Mouse (Mus musculus): ENCODE measurements around the gene Ccdc149.

Ccdc149 gene

DNA sequence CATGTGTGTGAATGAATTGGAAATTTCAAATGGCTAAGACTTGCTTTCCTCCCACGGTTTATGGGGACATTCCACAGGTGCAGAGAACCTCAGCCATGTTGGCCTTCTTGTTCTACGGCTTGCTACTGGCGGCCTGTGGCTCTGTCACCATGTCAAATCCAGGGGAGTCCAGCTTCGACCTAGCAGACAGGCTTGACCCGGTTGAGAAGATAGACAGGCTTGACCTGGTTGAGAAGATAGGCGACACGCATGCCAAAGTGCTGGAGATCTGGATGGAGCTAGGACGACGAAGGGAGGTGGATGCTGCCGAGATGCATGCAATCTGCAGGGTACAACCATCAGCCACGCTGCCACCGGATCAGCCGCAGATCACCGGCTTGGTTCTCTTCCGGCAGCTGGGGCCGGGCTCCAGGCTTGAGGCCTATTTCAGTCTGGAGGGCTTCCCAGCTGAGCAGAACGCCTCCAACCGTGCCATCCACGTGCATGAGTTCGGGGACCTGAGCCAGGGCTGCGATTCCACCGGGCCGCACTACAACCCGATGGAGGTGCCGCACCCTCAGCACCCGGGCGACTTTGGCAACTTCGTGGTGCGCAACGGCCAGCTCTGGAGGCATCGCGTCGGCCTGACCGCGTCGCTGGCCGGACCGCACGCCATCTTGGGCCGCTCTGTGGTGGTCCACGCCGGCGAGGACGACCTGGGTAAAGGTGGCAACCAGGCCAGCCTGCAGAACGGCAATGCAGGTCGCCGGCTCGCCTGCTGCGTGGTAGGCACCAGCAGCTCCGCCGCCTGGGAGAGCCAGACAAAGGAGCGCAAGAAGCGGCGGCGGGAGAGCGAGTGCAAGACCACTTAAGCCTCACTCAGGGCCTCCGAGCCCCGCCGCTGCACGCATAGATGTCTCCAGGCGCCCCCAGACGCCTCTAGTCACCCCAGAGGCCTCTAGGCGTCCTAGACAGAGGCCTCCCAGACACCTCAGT, 103.2 kb downstream of the Ccdc149 start:
- DNase-seq: no peak

DNA sequence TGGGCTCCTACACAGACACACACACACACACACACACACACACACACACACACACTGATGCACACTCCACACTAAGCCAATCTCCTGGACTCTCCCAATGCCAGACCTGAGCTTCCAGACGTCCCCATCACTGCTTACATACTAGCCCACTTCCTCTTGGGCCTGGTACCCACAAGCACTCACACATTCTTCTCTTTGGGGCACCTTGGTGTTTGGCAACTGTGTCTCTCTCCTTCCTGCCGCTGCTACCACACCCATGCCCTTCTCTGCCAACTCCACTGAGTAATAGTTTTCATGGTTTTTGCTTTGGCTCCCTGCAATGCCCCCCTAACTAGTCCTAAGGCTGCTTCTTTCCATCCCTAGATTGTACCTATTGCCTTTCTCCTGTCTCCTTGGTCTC, 104.7 kb downstream of the Ccdc149 start:
- no peak for DNase-seq

DNA sequence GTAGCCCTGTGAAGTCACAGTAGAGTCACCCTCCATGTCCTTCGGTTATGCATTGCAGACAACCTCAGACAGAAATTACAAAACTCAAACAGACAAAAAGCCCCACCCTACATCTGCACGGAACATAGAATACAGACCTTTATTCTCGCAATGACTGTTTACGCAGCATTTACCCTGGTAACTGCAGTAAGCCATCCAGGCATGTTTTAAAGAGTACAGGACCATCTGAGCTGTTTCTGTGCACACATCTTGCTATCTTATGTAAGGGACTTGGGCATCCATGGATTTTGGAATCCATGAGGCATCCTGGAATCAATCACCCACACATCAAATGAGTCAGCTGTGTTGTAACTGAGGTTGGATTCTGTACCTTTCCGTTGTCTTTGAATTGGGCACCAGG, 105.4 kb downstream of the Ccdc149 start:
- DNase-seq: no peak

DNA sequence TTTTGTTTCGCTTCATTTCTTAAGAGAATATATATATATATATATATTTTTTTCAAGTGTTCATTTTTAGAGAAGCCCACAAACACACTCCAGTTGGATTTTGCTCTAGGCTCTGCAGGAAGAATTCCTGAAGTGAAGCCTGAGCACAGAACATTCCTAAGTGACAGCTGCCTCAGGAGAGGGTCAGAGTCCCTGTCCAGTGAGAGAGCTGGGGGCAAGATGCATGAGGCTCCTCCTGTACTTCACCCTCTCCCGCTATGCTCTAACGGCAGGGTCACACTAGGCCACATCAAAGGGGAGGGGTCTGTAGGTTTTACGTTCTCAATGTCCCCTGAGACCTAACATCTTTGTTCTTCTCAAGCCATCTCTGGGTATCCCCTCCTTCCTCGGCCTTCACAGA, 106.8 kb downstream of the Ccdc149 start:
- DNase-seq: no peak

DNA sequence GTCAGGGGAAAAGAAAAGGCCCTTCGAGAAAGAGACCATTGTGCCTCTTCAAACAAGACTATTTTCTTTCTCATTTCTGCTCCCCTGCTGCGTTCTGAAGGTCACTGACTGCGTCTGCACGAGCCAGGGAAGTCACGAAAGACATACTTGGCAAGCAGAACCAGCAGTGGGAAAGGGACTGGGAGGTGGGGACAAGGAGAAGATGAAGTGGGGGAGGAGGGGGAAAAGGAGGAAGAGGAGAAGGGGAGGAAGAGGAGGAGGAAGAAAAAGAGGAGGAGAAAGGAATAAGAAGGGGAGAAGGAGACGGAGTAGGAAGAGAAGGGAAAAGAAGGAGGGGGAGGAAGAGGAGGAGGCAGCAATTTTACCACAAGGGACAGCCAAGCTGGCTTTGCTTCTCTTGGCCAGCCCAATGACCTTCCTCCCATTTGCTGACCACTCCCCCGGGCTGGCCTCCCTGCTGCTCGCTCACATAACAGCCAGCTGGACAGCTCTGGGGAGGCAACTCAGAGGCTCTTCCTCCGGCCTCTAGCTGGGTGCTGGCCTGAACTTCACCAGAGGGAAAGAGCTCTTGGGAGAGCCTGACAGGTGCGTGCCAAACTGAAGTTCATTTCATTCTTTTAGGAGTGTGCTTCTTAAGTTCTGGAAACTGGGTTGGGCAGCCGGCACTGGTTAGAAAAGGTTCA, 107.7 kb downstream of the Ccdc149 start, which contains the start of gene Sod3:
Gene Sod3, plus strand, starts transcription at position 324 of the 683 bp plus-strand sequence.
- DNase-seq: peak; percentile 78

DNA sequence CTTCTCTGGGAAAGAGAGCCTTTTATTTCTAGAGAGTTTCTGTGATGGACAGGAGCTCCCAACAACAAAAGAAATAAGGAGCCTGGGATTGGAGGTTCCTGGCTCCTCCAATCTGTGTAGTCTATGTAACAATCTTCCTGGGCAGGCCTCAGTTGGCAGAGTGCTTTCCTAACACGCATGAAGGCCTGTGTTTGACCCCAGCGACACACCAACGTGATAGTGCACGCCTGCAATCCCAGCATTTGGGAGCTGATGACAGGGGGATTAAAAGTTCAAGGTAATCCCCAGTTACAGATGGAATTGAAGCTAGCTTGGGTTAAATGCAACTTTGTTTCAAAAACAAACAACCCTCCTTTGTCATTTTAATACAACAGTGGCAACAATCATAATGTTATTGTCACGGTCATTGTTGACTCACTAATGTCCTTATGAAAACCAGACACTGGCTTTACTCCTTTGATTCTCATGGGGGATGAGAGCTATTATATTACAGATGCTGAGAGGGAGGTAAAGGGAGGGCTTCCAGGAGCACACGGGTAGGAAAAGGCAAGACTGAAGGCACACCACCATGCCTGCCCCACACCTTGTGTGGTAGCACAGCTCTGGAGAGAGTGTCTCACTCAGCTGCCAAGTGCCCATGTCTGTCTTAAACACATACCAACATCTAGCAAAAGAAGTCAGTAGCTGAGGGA, 108.4 kb downstream of the Ccdc149 start:
- DNase-seq: no peak

DNA sequence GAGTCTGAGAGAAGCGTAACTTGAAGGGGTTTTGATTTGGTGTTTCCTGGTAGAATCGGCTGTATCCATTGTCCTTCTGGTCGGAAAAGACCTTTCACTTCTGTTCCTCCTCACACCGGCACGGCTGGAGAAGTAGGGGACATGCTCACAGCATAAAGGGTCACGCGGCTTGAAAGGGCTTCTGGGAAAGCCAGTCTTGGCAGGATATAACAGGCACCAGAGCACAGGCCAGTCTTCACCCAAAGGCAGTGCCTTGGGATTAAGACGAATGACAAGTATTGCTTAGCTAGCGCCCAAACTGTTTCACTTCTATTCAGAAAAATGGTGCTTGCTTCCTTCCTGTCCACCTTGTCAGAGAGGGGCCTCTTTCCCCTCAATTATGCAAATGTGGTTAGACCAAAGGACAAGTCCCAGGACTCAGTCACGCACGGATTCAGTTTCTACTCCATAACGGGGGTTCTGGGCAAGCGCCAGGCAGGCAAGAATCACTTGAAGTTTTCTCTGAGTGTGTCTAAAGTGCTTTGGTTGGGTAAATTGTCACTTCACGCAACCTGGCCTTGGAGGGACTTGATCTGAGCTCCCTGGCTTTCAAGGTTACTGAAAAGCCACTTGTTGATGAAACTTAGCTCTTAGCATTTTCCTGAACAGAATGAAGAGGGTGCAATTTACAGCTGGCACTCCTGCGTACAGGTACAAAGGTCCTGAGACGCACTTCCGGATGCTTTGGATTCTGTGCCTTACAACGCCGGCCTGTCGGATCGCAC, 110.9 kb downstream of the Ccdc149 start:
- peak; percentile 36 for DNase-seq

DNA sequence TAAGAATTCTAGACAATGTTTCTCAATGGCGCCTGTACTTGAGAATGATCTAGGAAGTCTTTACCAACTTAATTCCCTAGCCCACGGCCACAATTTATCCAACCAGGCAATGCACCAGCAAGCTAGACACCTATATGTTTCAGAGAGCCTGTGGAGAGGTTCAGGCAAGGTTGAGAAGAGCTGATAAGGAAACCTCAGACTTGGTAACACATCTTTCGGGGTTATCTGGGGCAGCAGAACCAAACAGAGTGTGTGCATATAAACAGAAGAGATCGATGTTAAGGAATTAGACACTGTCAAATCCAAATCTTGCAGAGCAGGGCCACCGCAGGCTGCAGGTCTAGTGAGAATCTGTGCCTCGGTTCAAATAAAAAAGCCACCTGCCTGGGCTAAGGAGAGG, 113.2 kb downstream of the Ccdc149 start:
- DNase-seq: no peak

DNA sequence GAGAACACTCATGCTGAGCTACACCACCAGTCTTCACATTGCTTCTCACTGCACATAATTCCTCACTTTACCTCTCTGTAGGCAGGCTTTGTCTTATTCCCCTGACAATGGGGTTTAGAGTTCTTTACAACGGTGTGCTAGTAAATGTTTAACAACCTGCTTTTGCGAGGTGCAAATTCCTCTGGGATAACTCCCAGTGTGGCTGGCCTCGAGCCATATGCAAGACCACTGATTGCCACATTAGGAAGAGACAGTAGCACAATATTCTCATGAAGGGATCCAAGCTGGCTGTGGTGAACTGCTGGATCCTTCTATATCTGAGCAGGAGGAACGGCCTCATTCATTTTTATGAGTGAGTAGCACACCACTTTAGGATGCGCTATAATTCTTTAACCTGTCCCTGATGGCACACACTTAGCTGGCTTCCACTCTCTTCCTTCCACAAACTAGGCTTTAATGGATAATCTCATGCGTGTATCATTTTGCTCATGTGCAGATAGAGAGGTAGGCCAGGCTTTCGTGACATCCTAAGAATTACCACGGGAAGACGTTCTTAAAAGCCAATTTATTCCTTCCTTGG, 114.1 kb downstream of the Ccdc149 start:
- DNase-seq: no peak

DNA sequence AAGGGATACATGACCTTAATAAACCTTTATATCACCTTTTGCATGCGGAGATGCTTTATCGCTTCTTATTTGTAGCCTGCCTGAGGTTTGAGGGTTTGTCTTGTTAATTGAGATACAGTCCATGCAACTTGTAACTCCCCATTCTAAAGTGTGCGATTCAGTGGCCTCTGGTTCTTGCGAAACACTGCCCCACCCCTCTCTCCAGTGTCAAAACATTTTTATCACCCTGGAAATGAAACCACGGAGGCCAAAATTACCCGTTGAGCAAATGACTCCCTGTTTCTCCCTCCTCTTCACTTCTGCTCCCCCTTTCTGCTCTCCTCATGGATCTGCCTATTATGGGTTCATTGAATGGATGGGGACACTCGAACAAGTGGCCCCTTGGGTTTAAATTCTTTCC, 115.7 kb downstream of the Ccdc149 start:
- DNase-seq: no peak

DNA sequence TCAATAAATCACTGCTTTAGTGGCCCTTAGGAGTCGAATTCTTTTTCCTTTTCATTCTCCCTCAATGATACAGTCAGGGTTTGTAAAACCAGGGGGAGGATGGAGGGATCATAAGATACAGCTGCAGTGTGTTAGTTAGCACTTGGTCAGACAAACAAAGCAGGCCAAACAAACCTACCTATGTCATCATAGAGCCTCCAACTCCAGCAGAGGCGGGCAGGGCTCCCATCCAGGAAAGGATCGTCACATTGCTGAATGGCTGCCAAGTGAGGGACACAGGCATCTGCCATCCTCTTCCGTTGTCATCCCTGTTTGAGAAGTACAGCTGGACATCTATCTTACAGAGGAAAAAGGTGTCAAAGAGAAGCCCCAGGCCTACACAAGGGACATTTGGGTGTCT, 116.9 kb downstream of the Ccdc149 start:
- DNase-seq: peak; percentile 41

DNA sequence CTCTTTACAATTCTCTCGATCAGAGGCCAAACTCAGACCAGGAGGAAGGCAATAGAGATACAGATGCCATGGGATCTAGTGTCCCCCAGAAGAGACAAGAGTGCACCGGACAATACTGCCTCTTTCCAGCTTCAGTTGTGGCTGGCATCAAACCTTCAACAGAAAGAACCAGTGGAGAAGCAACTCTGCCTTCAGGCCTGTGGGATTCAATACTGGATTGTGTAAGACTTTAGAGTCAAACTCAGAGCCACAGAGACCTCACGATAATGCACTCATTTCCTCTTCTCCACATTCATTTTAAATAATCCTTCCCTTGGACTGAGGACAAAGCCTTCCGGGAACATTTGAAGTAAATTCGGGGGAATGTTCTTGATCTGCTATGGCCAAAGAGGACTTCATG, 118.6 kb downstream of the Ccdc149 start:
- DNase-seq: no peak

DNA sequence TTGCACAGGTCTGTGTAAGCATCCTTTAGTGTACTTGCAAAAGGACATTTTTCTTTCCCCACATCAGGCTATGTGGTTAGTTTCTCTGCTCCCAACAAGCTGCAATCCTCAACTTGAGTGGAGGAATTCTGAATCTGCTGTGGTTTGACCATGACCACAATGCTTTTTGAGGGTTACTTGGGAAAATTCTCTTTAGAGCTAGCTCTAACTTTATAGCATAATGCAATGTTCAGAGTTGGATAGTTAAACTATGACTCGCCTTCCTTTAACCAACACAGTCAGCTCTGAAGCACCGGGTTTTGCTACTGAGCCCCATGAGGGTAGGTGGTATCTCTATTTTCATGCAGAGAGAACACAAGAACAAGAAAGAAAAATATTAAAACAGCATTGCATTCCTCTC, 119.8 kb downstream of the Ccdc149 start:
- DNase-seq: no peak

DNA sequence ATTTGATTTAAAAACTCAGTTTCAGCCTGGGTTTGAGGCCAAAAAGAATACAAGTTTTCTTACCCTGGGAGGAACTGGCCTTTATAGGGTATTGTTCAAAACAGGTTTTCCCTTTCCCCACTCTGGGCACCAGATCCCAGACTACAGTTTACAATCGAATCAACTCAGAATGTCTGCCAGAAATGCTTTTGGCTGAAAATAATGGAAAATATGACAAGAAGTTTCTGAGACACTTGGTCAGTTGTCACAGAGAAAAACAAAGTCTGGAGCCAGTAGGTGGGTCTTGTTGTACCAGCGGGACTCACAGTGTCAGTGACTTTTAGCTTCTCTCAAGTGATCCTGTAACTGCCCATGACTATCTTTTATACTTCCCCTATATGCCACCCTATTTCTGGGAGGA, 120.9 kb downstream of the Ccdc149 start:
- peak; percentile 77 for DNase-seq

DNA sequence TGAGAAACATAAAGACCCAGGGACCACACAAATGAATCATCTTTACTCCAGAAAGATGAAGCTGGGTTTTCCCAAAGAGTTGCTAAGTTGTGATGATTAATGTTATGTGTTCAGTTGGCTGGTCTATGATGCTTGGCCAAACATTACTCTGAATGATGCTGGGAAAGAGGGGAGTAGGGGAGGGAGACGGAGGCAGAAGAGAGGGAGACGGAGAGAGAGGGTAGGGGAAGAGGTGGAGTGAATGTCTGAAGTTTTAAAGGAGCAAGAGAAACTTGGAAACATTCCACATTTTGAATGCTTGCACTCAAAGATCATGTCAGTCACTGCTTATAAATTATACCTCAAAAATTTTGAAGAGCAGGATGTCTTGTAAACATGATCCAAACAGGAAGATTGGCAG, 124.4 kb downstream of the Ccdc149 start:
- no peak for DNase-seq

DNA sequence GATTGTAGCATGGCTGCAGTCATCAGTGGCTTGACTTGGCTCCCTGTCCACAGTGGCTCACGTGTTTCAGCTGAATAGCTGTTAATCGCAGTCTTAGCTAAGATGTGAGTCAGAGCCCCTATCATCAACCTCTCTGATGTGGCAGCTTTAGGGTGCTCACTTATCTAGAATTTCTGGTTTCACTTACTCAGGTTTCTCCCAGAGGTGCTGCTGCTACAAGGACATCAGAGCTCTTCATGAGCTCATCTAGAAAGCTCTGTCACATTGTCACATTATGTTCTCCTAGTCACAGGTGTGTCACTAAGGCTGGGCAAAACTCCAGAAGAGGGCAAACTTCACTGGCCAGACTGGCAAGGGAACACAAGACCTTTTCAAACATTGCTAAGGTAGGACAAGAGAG, 132.2 kb downstream of the Ccdc149 start:
- DNase-seq: no peak

DNA sequence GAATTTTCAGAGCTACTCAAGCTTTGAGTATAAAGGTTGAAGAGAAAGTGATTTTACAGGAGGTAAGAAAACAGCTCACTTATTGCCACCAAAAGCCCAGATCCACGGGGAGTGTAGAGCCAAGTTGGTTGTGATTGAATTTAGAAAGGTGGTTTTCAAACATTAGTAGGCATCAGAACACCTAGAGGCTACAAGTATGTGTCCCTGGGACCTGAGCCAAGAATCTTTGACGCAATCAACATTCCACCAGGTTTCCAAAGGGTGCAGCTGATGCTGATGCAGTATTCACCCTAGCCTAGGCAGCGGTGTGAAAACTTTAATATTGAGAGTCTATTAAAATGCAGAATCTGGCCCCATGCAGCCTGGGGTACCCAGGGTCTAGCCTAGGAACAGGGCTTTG, 135.7 kb downstream of the Ccdc149 start:
- DNase-seq: peak; percentile 51

DNA sequence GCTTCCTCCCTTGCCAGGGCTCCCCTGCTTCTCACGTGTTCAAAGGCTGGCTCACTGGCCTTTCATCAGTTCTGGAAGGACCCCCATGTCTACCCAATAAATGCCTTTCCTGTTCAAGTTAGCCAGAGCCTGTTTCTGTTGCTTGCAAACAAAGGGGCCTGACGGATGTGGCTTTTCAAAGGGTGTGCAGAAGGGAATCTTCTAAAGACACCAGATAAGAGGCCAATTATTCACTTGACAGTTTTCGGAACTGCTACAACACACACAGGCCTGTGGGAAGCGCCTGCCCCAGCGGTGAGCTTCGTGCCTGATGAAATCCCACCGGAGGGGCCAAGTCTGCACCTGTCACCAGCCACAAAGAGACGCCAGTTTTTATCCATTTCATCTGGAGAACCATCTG, 139.2 kb downstream of the Ccdc149 start:
- DNase-seq: no peak
